Mouse (Mus musculus) heart, adult 2 months (tissue): ENCODE data around the gene Slamf6.

Experiments
- CTCF ChIP-seq: fragments of 200-600 bp; IDR thresholded peaks from 2 replicates; pipeline ENCODE4 v1.8.1; 2022; ENCODE audit warnings: antibody characterized with exemption, mild to moderate bottlenecking, moderate library complexity
- POLR2A ChIP-seq: fragments of 200-500 bp; IDR thresholded peaks from 2 replicates; pipeline ENCODE4 v1.6.1; 2011; ENCODE audit warnings: mild to moderate bottlenecking, low read depth, low read length, control low read depth; ENCODE audit not compliant: insufficient read depth

- TF ChIP-seq CTCF: no peak
- no peak for TF ChIP-seq POLR2A
Measured at GRCm38 (mm10) chr1:171933851-171934250, 16.5 kb downstream of the Slamf6 start.
